In the genomic region with DNA sequence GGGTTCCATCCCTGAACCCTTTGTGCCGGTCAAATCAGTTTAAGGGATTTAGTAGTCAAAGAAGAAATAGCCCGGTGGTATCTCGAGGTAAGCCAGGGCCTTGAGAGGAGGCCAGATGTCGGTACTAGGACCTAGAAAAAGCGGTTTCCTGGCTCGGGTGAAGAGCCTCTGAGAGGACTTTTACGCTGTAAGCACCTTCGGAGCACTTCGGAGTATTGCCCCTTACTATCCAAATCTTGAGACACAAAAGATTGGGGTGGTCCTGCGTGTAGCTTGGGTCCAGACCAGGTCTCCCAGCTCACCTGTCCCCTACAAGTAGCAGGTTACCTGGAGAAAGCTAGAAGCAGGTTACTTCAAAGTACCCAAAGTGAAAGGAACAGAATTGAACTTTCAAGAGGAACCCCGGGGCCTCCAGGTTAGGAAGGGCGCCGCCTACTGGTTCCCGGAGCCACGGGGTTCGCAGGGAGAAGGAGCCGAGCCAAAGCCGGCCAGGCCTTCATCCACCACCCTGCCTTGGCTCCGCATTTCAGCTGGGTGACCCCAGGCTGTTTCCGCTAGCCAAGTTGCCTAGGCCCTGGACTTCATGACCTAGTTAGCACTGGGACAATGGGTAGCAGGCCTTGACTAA, we compare ENCODE assay signal across 7 mouse cellular contexts. TPM values are rescaled to one million over a fixed set of nuclear protein-coding genes. Genes with fewer than 3 reads are reported as not detected.
DNase-seq lines count a peak whose midpoint lies in the region; ATAC-seq lines count a peak whose summit lies in the region.

No protein-coding gene starts in this region.

- ATAC-seq in limb, embryonic 13.5 days (ENCODE audit: low FRiP score, low read depth) = no peak
- no peak for ATAC-seq in midbrain, embryonic 11.5 days (ENCODE audit: low FRiP score)

- H3K27ac ChIP-seq in limb, embryonic 13.5 days = no peak overlapping the region
- H3K27ac ChIP-seq in midbrain, embryonic 11.5 days (ENCODE audit: low read depth, low read length) = peak overlapping the region; percentile 92

- H3K27me3 ChIP-seq in limb, embryonic 13.5 days = peaks cover 90% of the 10 kb centered on the region
- H3K27me3 ChIP-seq in midbrain, embryonic 11.5 days (ENCODE audit: control insufficient read depth, insufficient read depth, low read length) = peaks cover 14% of the 10 kb centered on the region

- H3K36me3 ChIP-seq in limb, embryonic 13.5 days = no peaks in the 10 kb centered on the region
- H3K36me3 ChIP-seq in midbrain, embryonic 11.5 days (ENCODE audit: control insufficient read depth, insufficient read depth, low read length) = peaks cover 4% of the 10 kb centered on the region; the same call in 1 of the 2 replicates

- H3K9me3 ChIP-seq in limb, embryonic 13.5 days = no peaks in the 10 kb centered on the region
- H3K9me3 ChIP-seq in midbrain, embryonic 11.5 days (ENCODE audit: control insufficient read depth, low read length) = no peaks in the 10 kb centered on the region

- H3K4me1 ChIP-seq in limb, embryonic 13.5 days = peaks cover 45% of the 10 kb centered on the region
- peaks cover 40% of the 10 kb centered on the region for H3K4me1 ChIP-seq in midbrain, embryonic 11.5 days (ENCODE audit: control insufficient read depth, insufficient read depth, low read length)

- H3K4me2 ChIP-seq in limb, embryonic 13.5 days (replicated peaks) = peak overlapping the region; percentile 62
- peak overlapping the region; percentile 81 for H3K4me2 ChIP-seq in midbrain, embryonic 11.5 days

- peak; percentile 31 for DNase-seq in urinary bladder, adult 2 months (ENCODE audit: low spot score)
- no peak for DNase-seq in urinary bladder, postnatal 10 days (ENCODE audit: low spot score)
- peak; percentile 83 for DNase-seq in embryo, embryonic 9.5 days (ENCODE audit: extremely low spot score)
- DNase-seq in heart, postnatal 36 days = peak; percentile 56 to 67
- DNase-seq in midbrain, embryonic 11.5 days (ENCODE audit: low spot score, missing footprints) = peak; percentile 99
- peak; percentile 67 for DNase-seq in thymus, postnatal 14 days

- WGBS in limb, embryonic 13.5 days = 4% methylated on average over 20 of the region's 20 CpGs
- WGBS in midbrain, embryonic 11.5 days = 4% methylated on average over 20 of the region's 20 CpGs

- H3K4me3 ChIP-seq in limb, embryonic 13.5 days = peak overlapping the region; percentile 37
- H3K4me3 ChIP-seq in midbrain, embryonic 11.5 days (ENCODE audit: low read depth, low read length) = peak overlapping the region; percentile 56

- intact Hi-C loops in heart, postnatal 36 days (cut with DNase I) = no loop called here

- peak overlapping the region; percentile 50; the same call in 1 of the 2 replicates for H3K9ac ChIP-seq in limb, embryonic 13.5 days
- H3K9ac ChIP-seq in midbrain, embryonic 11.5 days (ENCODE audit: low read length) = peak overlapping the region; percentile 74

RNA-seq across cellular contexts. Expression of gene Irx5, which starts 6.8 kb away (rescaled TPM):
- 0.14 and 0.19 TPM in 2 replicates for polyA plus RNA-seq in urinary bladder, adult 2 months (2012; rRNA removed)
- total RNA-seq in heart, postnatal 36 days (2021) = 10 to 100 TPM; 10.2 to 12.9 TPM
- polyA plus RNA-seq in limb, embryonic 13.5 days (2015; fragmentation: Nextera tagmentation; extraction: Ambion mirVana) = 19.7 and 20.2 TPM in 2 replicates
- 40.5 and 43.2 TPM in 2 replicates for polyA plus RNA-seq in midbrain, embryonic 11.5 days (2014; fragmentation: Nextera tagmentation; extraction: Ambion mirVana)

Comparison
In these comparisons a context has a peak if more than half of its experiments do, and no peak if none do; other contexts are left out.
1. RNA of gene Irx5, which starts 6.8 kb away (polyA plus RNA-seq): 40.5 to 43.2 TPM in midbrain, embryonic 11.5 days and 19.7 to 20.2 TPM in limb, embryonic 13.5 days; 0.14 to 0.19 TPM in urinary bladder, adult 2 months; every median in the first group is over 10 times any median in the second.